Mouse (Mus musculus): ENCODE measurements around the gene Clec4d.

Clec4d gene

GRCm38 (mm10) chr6:123308033-123308432, 46.1 kb downstream of the Clec4d start, which contains the start of gene Vmn2r19:
Vmn2r19 (plus strand) TSS chr6:123308333.
- no peak for DNase-seq (ENCODE audit: low spot score in 2 of 2)

Measured in spleen, postnatal 10 days (tissue).